Mouse (Mus musculus): ENCODE measurements around the gene Map2k6. TPM values are rescaled to one million over a fixed set of nuclear protein-coding genes. Genes with fewer than 3 reads are reported as not detected.

Gene Map2k6
- total RNA-seq, 2 experiments from 2014 or later = 22.8 to 25.1 TPM

GRCm38 (mm10) chr11:110444576-110444975 lies 45.7 kb downstream of the Map2k6 start:
- DNase-seq (ENCODE audit: low spot score in 2 of 2) = no peak
- intact Hi-C loops (cut with DNase I) = no loop called here

- DNase-seq (ENCODE audit: low spot score in 2 of 2) = no peak
- intact Hi-C loops (cut with DNase I) = no loop called here
Measured at GRCm38 (mm10) chr11:110448131-110448725, 49.3 kb downstream of the Map2k6 start.

- intact Hi-C loops (cut with DNase I) = no loop called here
Measured at GRCm38 (mm10) chr11:110448726-110449161, 49.8 kb downstream of the Map2k6 start.

GRCm38 (mm10) chr11:110449183-110449582 lies 50.3 kb downstream of the Map2k6 start:
- intact Hi-C loops (cut with DNase I) = no loop called here
- DNase-seq (ENCODE audit: low spot score in 2 of 2) = peak in 1 of 2 experiments; percentile 60

More at GRCm38 (mm10) chr11:110448726-110449161, 49.8 kb downstream of the Map2k6 start:
- peak; percentile 46 to 64 for DNase-seq (ENCODE audit: low spot score in 2 of 2)

GRCm38 (mm10) chr11:110450091-110450757 lies 51.3 kb downstream of the Map2k6 start:
- intact Hi-C loops (cut with DNase I) = no loop called here
- DNase-seq (ENCODE audit: low spot score in 2 of 2) = peak in 1 of 2 experiments; percentile 27

- DNase-seq (ENCODE audit: low spot score in 2 of 2) = no peak
- intact Hi-C loops (cut with DNase I) = no loop called here
Measured at GRCm38 (mm10) chr11:110450758-110451121, 51.8 kb downstream of the Map2k6 start.

GRCm38 (mm10) chr11:110451590-110451989 lies 52.7 kb downstream of the Map2k6 start:
- intact Hi-C loops (cut with DNase I) = no loop called here
- DNase-seq (ENCODE audit: low spot score in 2 of 2) = no peak

GRCm38 (mm10) chr11:110453445-110454154 lies 54.7 kb downstream of the Map2k6 start:
- intact Hi-C loops (cut with DNase I) = no loop called here
- no peak for DNase-seq (ENCODE audit: low spot score in 2 of 2)

GRCm38 (mm10) chr11:110457441-110457912 lies 58.6 kb downstream of the Map2k6 start:
- intact Hi-C loops (cut with DNase I) = no loop called here
- no peak for DNase-seq (ENCODE audit: low spot score in 2 of 2)

- intact Hi-C loops (cut with DNase I) = no loop called here
- no peak for DNase-seq (ENCODE audit: low spot score in 2 of 2)
Measured at GRCm38 (mm10) chr11:110460480-110460879, 61.6 kb downstream of the Map2k6 start.

- intact Hi-C loops (cut with DNase I) = no loop called here
- DNase-seq (ENCODE audit: low spot score in 2 of 2) = no peak
Measured at GRCm38 (mm10) chr11:110461560-110462331, 62.8 kb downstream of the Map2k6 start.

- intact Hi-C loops (cut with DNase I) = no loop called here
- no peak for DNase-seq (ENCODE audit: low spot score in 2 of 2)
Measured at GRCm38 (mm10) chr11:110462975-110463578, 64.2 kb downstream of the Map2k6 start.

GRCm38 (mm10) chr11:110463801-110464200 lies 64.9 kb downstream of the Map2k6 start:
- DNase-seq (ENCODE audit: low spot score in 2 of 2) = no peak
- intact Hi-C loops (cut with DNase I) = no loop called here

GRCm38 (mm10) chr11:110469054-110469453 lies 70.1 kb downstream of the Map2k6 start:
- DNase-seq (ENCODE audit: low spot score in 2 of 2) = no peak
- intact Hi-C loops (cut with DNase I) = no loop called here

- peak in 1 of 2 experiments; percentile 48 for DNase-seq (ENCODE audit: low spot score in 2 of 2)
- intact Hi-C loops (cut with DNase I) = no loop called here
Measured at GRCm38 (mm10) chr11:110470561-110471273, 71.8 kb downstream of the Map2k6 start.

- no peak for DNase-seq (ENCODE audit: low spot score in 2 of 2)
- intact Hi-C loops (cut with DNase I) = no loop called here
Measured at GRCm38 (mm10) chr11:110471362-110471761, 72.4 kb downstream of the Map2k6 start.

GRCm38 (mm10) chr11:110472078-110472477 lies 73.2 kb downstream of the Map2k6 start:
- no peak for DNase-seq (ENCODE audit: low spot score in 2 of 2)

GRCm38 (mm10) chr11:110473495-110473894 lies 74.6 kb downstream of the Map2k6 start:
- intact Hi-C loops (cut with DNase I) = no loop called here
- no peak for DNase-seq (ENCODE audit: low spot score in 2 of 2)

More at GRCm38 (mm10) chr11:110472078-110472477, 73.2 kb downstream of the Map2k6 start:
- intact Hi-C loops (cut with DNase I) = no loop called here
